Mouse (Mus musculus) testis, adult 10 weeks (tissue): Measurements from ENCODE around the gene Ccdc159. TPM values are rescaled to one million over a fixed set of nuclear protein-coding genes. Genes with fewer than 3 reads are reported as not detected.

ENCODE experiments used
- polyA plus RNA-seq: library from polyadenylated mRNA; stranded (reverse); fragments of 350-450 nt; fragmentation: Illumina TruSeq; extraction: RNeasy Lipid Tissue Mini Kit (QIAGEN cat#74804); gene quantifications from one replicate; pipeline ENCODE4 v1.2.3, GENCODE M21; 2014; ENCODE audit warnings: low read depth, low replicate concordance

Ccdc159 gene
- polyA plus RNA-seq, result 12.3 TPM

GRCm38 (mm10) chr9:21927208-21927753, at the start of gene Ccdc159, which contains the start of gene Tmem205:
Ccdc159 (plus strand) TSS chr9:21927471.
Tmem205 (minus strand) TSS chr9:21927556.

GRCm38 (mm10) chr9:21918035-21918592, 9.2 kb upstream of the Ccdc159 start, which contains the start of gene Rab3d:
Rab3d (minus strand) TSS chr9:21918192.

GRCm38 (mm10) chr9:21936692-21937570, 9.7 kb downstream of the Ccdc159 start, which contains the start of gene Plppr2:
Plppr2 (plus strand) TSS chr9:21937033.

GRCm38 (mm10) chr9:21955570-21956281, 28.5 kb downstream of the Ccdc159 start, which contains the start of gene Swsap1:
Swsap1 (plus strand) TSS chr9:21955755.

GRCm38 (mm10) chr9:21963417-21963816, 36.1 kb downstream of the Ccdc159 start, which contains the start of gene Epor:
Epor (minus strand) TSS chr9:21963506.

Other genes with a start within 250 kb of the Ccdc159 start
- 1.1 TPM for gene Ldlr, start 204.0 kb upstream of the Ccdc159 start, polyA plus RNA-seq
- 4.0 TPM for gene Spc24, start 167.2 kb upstream of the Ccdc159 start, polyA plus RNA-seq
- 2.3 TPM for gene Kank2, start 128.7 kb upstream of the Ccdc159 start, polyA plus RNA-seq
- gene Angptl8, start 92.0 kb upstream of the Ccdc159 start, polyA plus RNA-seq, result not detected
- gene Dock6, start 74.8 kb upstream of the Ccdc159 start, polyA plus RNA-seq, result 3.1 TPM
- 1.1 TPM for gene Rab3d, start 9.3 kb upstream of the Ccdc159 start, polyA plus RNA-seq
- 4.8 TPM for gene Tmem205, start 85 bp downstream of the Ccdc159 start, polyA plus RNA-seq
- 1.8 TPM for gene Plppr2, start 9.6 kb downstream of the Ccdc159 start, polyA plus RNA-seq
- gene Swsap1, start 28.3 kb downstream of the Ccdc159 start, polyA plus RNA-seq, result 3.8 TPM
- not detected for gene Epor, start 36.0 kb downstream of the Ccdc159 start, polyA plus RNA-seq
- 0.29 TPM for gene Rgl3, start 62.0 kb downstream of the Ccdc159 start, polyA plus RNA-seq
- 10.7 TPM for gene Ccdc151, start 75.2 kb downstream of the Ccdc159 start, polyA plus RNA-seq
- 4.6 TPM for gene Prkcsh, start 75.3 kb downstream of the Ccdc159 start, polyA plus RNA-seq
- gene Elavl3, start 124.6 kb downstream of the Ccdc159 start, polyA plus RNA-seq, result 1.4 TPM
- not detected for gene Gm49318, start 143.8 kb downstream of the Ccdc159 start, polyA plus RNA-seq
- gene Zfp653, start 143.9 kb downstream of the Ccdc159 start, polyA plus RNA-seq, result 0.81 TPM
- gene Ecsit, start 158.0 kb downstream of the Ccdc159 start, polyA plus RNA-seq, result 19.2 TPM
- gene Cnn1, start 171.7 kb downstream of the Ccdc159 start, polyA plus RNA-seq, result 5.8 TPM
- gene Elof1, start 189.7 kb downstream of the Ccdc159 start, polyA plus RNA-seq, result 103 TPM
- 0.66 TPM for gene Acp5, start 208.2 kb downstream of the Ccdc159 start, polyA plus RNA-seq
- 5.6 TPM for gene Pigyl, start 229.4 kb downstream of the Ccdc159 start, polyA plus RNA-seq